Mouse (Mus musculus): ENCODE results near the gene Rcc1.

GRCm38 (mm10) chr4:132309849-132310472, 43.4 kb downstream of the Rcc1 start:
- TF ChIP-seq GATA1 (IDR thresholded peaks at IDR 0.05; ENCODE audit: low read length): no peak; the same call in 1 of the 2 replicates
- TF ChIP-seq TAL1 (IDR thresholded peaks at IDR 0.05; ENCODE audit: low read length): no peak
